Mouse (Mus musculus) ovary, adult 18-20 months (tissue): ENCODE measurements around the gene Rabggta.

Source experiments
- DNase-seq: peaks from one replicate; pipeline ENCODE4 v3.0.0; 2022; ENCODE audit warnings: low spot score, mixed read lengths

Gene Rabggta

GRCm38 (mm10) chr14:55721700-55722437 is at the start of gene Rabggta:
Rabggta (minus strand) TSS chr14:55722263.
- peak; percentile 85 for DNase-seq

- no peak for DNase-seq
These were observed 47.1 kb upstream of the Rabggta start for GRCm38 (mm10) chr14:55769087-55769703.

DNA sequence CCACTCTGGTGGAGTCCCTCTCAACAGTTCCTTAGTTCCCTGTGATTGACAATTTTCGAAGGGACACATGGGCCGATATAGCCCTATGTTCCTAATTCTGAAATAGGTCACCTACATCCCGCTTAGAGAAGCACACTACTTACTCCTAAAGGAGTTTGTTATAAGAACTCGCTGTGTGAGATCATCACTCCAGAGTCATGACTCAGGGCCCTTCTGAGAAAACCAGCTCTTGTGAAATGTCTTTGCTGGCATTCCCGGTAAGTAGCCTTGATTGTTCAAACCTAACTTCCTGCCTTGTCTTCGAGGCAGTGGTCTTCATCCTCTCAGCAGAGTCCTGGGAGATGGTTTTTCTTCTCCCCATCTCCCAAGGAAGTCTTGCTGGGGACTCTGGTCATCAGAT is 46.5 kb upstream of the Rabggta start:
- DNase-seq, result no peak

- no peak for DNase-seq
These were observed 45.7 kb upstream of the Rabggta start for GRCm38 (mm10) chr14:55767519-55768414.

- no peak for DNase-seq
These were observed 43.6 kb upstream of the Rabggta start, which contains the start of gene Ltb4r1 for GRCm38 (mm10) chr14:55765696-55766095. Ltb4r1 (plus strand) TSS chr14:55765962.

GRCm38 (mm10) chr14:55763166-55763565 is 41.1 kb upstream of the Rabggta start:
- DNase-seq, result no peak

- no peak for DNase-seq
These were observed 40.1 kb upstream of the Rabggta start for GRCm38 (mm10) chr14:55762001-55762821.

DNA sequence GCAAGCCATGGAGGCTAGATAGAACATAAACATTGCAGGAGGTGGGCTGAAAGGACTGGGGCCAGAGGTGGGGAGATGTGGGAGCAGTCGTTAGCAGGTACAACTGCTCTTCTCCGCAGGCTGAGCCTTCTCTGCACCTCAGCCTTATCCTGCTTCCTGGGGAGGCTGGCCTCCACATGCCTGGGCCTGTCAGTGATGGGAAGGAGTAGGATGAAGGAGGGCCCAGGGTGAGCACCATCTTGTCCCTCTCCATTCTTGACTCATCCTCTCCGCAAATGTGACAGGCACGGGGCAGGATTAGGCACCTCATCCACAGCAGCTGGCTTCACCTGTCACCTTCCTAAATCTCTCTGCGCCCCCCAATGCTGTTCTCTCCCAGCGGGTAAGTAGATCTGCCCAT is 39.1 kb upstream of the Rabggta start, which contains the start of gene Ltb4r2:
Gene Ltb4r2, plus strand, starts transcription at position 266 of the 400 bp plus-strand sequence.
- no peak for DNase-seq

DNA sequence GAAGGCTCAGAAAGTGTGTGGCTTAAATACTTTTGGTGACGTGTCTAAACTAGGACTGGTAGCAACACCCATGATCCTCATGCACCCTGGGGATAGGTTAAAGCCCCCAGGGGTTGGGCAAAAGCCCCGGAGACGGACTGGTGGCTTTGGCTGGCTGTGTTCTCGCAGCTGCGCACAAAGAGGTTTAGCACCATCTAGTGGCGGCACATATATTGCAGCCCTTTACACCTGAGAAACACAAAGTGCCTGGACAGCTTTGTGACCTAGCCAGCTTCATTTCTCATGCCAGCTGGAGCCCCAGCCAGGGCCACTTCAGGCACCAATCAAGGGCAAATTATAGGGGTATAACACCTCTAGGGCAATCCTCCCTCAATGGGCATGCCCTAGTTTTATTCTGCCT is 38.1 kb upstream of the Rabggta start:
- peak; percentile 59 for DNase-seq

DNA sequence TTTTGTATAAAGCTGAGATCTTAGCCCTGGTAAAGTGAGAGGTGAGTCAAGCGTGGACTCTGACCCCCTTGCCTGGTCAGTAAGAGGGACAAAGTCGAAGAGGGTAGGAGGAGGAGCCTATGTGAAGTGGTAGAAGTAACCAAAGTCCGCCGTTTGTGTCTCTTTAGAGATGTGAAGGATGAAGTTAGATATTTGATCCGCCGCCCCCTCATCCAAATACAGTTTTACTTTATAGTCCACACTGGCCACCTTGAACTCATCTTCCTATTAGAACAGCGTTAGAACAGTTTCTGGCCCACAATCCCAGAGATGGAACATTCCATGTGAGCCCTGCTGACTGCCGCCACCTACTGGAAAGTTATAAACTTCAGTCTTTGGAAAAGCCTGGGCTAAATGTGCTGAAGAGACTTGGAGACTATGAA is 36.3 kb upstream of the Rabggta start, which contains the start of gene Cideb:
Gene Cideb, minus strand, starts transcription at position 96 of the 422 bp plus-strand sequence.
- DNase-seq, result no peak

- no peak for DNase-seq
These were observed 35.5 kb upstream of the Rabggta start for GRCm38 (mm10) chr14:55757566-55757965.

GRCm38 (mm10) chr14:55747051-55747847 is 25.2 kb upstream of the Rabggta start:
- no peak for DNase-seq

DNA sequence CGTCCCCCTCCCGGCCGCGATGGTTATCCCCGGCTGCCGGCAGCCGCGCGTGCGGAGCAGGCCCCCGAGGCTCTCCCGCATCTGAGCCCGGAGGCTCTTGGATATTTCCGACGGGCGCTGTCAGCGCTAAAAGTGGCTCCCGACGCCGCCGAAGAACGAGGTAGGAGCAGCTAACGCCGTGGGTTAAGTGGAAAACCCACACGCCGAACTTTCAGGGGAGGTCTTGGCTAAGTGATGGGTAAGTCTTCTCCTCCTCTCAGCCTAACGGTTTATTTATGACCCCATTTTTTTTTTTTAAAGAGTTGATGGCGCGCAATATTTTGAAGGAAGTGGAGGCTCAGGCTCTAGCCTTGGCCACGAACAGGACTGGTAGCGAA is 23.8 kb upstream of the Rabggta start:
- DNase-seq, result no peak

DNA sequence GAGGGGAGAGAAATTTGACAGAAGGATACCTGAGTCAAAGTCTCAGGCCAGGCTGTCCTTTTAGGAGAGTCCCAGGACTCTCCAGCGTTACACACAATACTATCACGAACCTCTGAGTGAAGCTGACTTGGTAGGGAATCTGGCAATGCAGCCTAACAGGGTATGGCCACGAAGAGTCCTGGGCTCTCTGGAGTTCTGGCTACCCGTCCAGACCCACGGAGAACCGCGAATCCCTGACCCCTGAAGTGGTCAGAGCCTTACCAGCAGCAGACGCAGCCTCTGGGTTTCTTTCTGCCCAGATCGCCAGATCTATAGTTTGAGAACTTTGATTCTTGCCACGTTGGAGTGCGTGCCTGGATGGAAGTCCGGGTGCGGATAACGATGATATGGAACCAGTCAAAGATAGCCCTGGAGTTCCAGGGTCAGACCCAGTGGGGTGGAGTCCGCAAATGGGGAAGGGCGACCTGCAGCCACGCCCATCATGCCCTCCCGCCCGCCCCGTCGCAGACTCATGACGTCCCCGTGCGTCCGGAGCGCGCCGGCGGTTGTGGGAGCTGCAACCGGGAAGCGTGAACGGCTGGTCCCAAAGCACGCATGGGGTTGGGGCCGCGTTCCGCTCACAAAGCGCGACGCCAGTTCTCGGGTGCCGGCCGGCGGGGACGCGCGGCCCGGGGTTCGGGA is 23.3 kb upstream of the Rabggta start, which contains the start of the genes Dhrs1 and Nop9:
Gene Dhrs1, minus strand, starts transcription at position 511 of the 681 bp plus-strand sequence.
Gene Nop9, plus strand, starts transcription at position 514 of the 681 bp plus-strand sequence.
- DNase-seq, result peak; percentile 81

- DNase-seq, result peak; percentile 58
These were observed 21.6 kb upstream of the Rabggta start for GRCm38 (mm10) chr14:55743711-55744110.

GRCm38 (mm10) chr14:55737086-55737687 is 15.1 kb upstream of the Rabggta start:
- no peak for DNase-seq

DNA sequence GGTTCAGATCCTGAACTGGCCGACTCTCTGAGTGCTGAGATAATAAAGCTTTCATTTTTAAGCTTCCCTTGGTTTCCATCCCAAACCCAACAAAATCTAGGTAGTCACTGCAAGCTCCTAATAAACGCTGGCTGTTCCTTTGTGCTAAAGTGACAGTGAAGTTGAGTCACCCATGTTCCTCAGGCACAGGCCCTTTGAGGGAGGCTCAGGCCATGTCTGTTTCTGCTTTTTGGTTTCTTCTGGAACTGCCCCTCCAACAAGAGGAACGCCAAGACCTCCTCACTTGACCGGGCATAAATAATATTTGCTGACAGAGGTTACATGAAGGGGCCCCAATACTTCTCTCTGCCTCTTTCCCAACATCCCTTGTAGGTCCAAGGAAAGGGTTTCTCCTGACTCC is 13.7 kb upstream of the Rabggta start:
- no peak for DNase-seq

DNA sequence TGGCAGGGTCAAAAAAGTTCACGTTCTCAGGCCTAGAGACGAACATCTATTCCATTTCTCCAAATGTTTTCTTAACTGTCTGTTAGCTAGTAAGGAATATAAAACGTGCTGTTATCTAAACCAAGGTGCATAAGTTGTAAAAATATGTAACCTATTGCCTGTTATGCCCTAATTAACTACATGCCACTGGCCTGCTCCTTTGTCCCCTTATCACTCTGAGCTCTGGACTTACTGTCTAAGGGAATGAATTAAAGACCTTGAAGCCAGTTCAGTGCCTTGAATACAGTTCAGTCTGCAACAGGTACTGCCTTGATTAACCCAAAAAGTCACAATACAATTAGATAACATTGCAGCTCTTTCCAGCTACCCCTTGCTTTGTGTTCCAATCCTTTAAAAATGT is 13.3 kb upstream of the Rabggta start:
- DNase-seq, result no peak

DNA sequence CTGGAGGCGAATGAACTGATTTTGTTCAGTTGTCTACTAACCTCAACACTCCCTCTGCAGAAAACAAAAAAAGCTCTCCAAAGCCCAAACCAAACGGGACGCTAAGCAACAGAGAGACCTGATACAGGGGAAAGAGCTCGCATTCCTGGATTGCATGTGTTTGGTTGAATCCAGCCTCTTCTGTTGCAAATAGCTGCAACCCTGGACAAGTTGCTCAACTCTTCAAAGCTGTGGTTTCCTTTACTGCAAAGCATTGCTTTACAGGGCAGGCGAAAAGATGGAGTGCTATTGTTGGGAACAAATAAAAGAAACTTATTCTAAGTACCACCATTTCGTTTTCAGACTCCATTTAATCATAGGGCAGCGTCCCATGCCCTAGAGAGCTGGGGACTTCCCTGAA is 12.8 kb upstream of the Rabggta start:
- no peak for DNase-seq
